Mouse (Mus musculus): ENCODE results near the gene Sept12.

Gene Sept12

GRCm38 (mm10) chr16:4974521-4974920 is 23.1 kb downstream of the Sept12 start:
- DNase-seq, result peak; percentile 18

GRCm38 (mm10) chr16:4971626-4972025 is 26.0 kb downstream of the Sept12 start:
- DNase-seq, result no peak

GRCm38 (mm10) chr16:4969055-4969843 is 28.4 kb downstream of the Sept12 start:
- DNase-seq, result no peak

GRCm38 (mm10) chr16:4968426-4968825 is 29.2 kb downstream of the Sept12 start:
- DNase-seq, result no peak

- DNase-seq, result no peak
Observed at GRCm38 (mm10) chr16:4965392-4966129, 32.1 kb downstream of the Sept12 start.

GRCm38 (mm10) chr16:4964731-4965391 is 32.8 kb downstream of the Sept12 start:
- DNase-seq, result no peak

GRCm38 (mm10) chr16:4963797-4964709 is 33.6 kb downstream of the Sept12 start, which contains the start of gene Anks3:
Gene Anks3, minus strand, starts transcription at chr16:4964205.
- DNase-seq, result peak; percentile 100

GRCm38 (mm10) chr16:4963346-4963745 is 34.3 kb downstream of the Sept12 start:
- no peak for DNase-seq

- DNase-seq, result no peak
Observed at GRCm38 (mm10) chr16:4960260-4960659, 37.4 kb downstream of the Sept12 start.

- no peak for DNase-seq
Observed at GRCm38 (mm10) chr16:4957446-4957845, 40.2 kb downstream of the Sept12 start.

- no peak for DNase-seq
Observed at GRCm38 (mm10) chr16:4956609-4957008, 41.0 kb downstream of the Sept12 start.

GRCm38 (mm10) chr16:4947378-4947777 is 50.3 kb downstream of the Sept12 start:
- DNase-seq, result no peak

- no peak for DNase-seq
Observed at GRCm38 (mm10) chr16:4946155-4946554, 51.5 kb downstream of the Sept12 start.

- no peak for DNase-seq
Observed at GRCm38 (mm10) chr16:4945415-4945814, 52.2 kb downstream of the Sept12 start.

- DNase-seq, result no peak
Observed at GRCm38 (mm10) chr16:4943431-4943830, 54.2 kb downstream of the Sept12 start.

GRCm38 (mm10) chr16:4942868-4943267 is 54.8 kb downstream of the Sept12 start:
- no peak for DNase-seq

GRCm38 (mm10) chr16:4941016-4941415 is 56.6 kb downstream of the Sept12 start:
- DNase-seq, result no peak

- no peak for DNase-seq
Observed at GRCm38 (mm10) chr16:4940311-4940850, 57.3 kb downstream of the Sept12 start.

- DNase-seq, result peak; percentile 58
Observed at GRCm38 (mm10) chr16:4939412-4939811, 58.2 kb downstream of the Sept12 start.

- DNase-seq, result peak; percentile 94
Observed at GRCm38 (mm10) chr16:4938989-4939388, 58.7 kb downstream of the Sept12 start.

GRCm38 (mm10) chr16:4938461-4938860 is 59.2 kb downstream of the Sept12 start, which contains the start of gene Nudt16l1:
Gene Nudt16l1, plus strand, starts transcription at chr16:4938761.
- DNase-seq, result no peak
